Mouse (Mus musculus) brown adipose tissue, adult 24 weeks (tissue): ENCODE data around the gene Tbcd. TPM values are rescaled to one million over a fixed set of nuclear protein-coding genes. Genes with fewer than 3 reads are reported as not detected.

Experiments
- H3K27ac ChIP-seq: fragments of 200-500 bp; replicated peaks from 2 replicates; pipeline ENCODE4 v1.5.1; 2012; ENCODE audit warnings: low read depth, mild to moderate bottlenecking, low read length
- H3K4me1 ChIP-seq: fragments of 200-500 bp; 2 replicates; pipeline ENCODE4 v1.6.1; 2012; ENCODE audit warnings: low read length, mixed read lengths; ENCODE audit not compliant: control insufficient read depth, insufficient read depth, insufficient read length
- H3K4me3 ChIP-seq: fragments of 200-500 bp; 2 replicates; pipeline ENCODE4 v1.5.1; 2012; ENCODE audit warnings: low read depth, mild to moderate bottlenecking, low read length, moderate library complexity; ENCODE audit not compliant: insufficient read depth
- polyA plus RNA-seq: library from polyadenylated mRNA; stranded (reverse); fragments of >200 nt; gene quantifications from 2 replicates; pipeline ENCODE4 v1.2.4, GENCODE M21; 2012; ENCODE audit not compliant: missing spikeins, insufficient read depth, insufficient read length

The Tbcd gene
- polyA plus RNA-seq, 1 experiment, result 15.3 TPM

DNA sequence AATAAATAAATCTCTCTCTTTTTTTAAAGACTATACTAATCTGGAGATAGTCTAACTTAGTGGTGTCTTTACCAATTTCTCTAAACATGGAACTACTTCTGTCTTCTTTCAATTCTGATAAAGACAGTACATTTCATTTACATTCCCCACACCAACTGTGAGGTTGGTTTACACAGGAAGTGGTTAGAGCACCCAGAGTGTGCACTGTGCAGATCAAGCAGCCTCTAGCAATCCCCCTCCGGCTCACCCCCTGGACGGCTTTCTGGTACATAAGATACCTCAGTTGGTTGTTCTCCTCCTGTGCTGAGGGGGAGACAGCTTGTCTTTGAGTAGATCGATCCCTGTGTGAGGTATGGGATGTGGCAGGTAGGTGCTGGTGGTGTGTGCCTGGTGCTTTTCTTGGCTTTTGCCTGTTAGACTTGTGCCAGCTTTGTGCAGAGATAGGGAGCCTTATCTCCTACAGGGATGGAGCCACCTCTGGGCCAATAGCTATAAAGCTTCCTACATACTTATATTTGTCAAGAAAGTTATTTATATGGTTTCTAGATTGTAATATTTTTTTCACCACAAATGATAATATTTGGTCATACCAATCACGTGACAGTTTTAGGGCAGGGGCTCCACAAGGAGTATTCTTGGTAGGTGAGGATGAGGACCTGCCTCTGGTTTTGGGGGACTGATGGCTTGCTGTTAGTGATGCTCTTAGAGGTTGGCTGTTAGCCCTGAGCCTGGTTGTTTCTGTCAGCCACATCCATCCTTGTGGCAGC, 108.0 kb downstream of the Tbcd start:
- Histone ChIP-seq H3K4me3 (no peak overlapping the region), H3K27ac (no peak overlapping the region), H3K4me1 (no peaks in the 10 kb centered on the region)

DNA sequence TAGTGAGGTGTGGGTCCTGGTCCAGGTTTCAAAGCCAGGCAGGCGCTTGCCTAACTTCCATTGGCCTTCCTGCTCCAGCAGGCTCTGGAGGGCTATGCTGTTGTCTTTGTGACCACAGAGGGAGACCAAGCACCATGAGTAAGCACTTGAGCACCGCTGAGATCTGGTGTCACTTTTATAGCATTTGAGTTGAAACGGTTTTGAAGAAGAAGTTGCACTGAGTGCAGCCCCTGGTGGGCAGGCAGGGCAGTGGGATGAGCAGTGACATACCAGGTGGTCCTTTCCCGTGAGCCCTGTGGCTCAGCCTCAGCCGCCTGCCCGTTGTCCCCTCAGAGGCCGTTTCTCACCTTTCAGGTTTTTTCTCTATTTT, 108.5 kb downstream of the Tbcd start:
- no peaks in the 10 kb centered on the region for H3K4me1 ChIP-seq
- H3K27ac ChIP-seq, result no peak overlapping the region
- H3K4me3 ChIP-seq, result no peak overlapping the region

DNA sequence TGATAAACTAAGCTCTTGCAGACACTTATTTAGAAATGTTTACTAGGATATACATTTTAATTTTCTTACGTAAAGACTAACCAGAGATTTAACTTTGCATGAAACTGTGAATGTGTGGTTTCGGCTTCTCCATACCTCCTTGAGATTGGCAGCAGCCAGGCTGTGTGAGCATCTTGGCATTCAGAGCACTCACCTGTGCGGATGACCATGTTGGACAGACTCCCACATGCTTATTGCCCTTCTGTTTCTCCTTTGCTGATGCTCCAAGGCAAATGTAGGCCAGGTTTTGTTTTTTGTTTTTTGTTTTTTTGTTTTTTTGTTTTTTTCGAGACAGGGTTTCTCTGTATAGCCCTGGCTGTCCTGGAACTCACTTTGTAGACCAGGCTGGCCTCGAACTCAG, 111.6 kb downstream of the Tbcd start:
- Histone ChIP-seq H3K4me3 (no peak overlapping the region), H3K27ac (no peak overlapping the region), H3K4me1 (no peaks in the 10 kb centered on the region)

DNA sequence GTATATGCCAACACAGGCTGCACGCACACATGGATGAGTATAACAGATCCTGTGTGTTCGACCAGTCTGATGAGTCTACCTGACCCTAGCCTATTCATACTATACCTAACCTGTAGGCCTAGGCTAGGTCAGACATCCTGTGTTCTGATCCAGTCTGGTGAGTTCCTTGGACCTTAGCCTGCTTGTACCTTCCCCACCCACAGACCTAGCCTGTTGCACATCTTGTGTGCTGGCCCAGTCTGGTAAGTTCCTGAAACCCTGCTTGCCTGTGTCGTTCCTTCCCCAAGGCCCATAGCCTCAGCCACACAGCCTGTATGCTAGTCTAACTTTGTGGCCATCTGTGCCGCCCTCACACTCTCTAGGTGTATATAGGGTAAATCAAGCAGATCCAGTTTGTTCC, 112.5 kb downstream of the Tbcd start:
- Histone ChIP-seq H3K27ac (no peak overlapping the region), H3K4me3 (no peak overlapping the region), H3K4me1 (no peaks in the 10 kb centered on the region)

DNA sequence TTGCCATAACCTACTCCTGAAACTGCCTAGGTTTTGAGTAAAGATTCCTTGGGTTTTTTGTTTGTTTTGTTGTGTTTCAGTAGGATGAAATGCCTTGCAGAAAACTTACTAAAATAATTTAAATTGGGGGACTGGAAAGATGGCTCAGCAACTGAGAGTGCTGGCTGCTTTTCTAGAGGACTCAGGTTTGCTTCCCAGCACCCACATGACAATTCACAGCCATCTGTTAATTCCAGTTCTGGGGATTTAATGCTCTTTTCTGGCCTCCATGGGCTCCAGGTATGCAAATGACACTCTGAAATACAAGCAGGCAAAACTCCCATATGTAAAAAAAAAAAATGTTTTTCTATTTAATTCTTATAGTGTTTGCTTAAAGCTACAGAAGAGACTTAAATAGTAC, 130.1 kb downstream of the Tbcd start:
- no peaks in the 10 kb centered on the region for H3K4me1 ChIP-seq
- no peak overlapping the region for H3K27ac ChIP-seq
- no peak overlapping the region for H3K4me3 ChIP-seq

DNA sequence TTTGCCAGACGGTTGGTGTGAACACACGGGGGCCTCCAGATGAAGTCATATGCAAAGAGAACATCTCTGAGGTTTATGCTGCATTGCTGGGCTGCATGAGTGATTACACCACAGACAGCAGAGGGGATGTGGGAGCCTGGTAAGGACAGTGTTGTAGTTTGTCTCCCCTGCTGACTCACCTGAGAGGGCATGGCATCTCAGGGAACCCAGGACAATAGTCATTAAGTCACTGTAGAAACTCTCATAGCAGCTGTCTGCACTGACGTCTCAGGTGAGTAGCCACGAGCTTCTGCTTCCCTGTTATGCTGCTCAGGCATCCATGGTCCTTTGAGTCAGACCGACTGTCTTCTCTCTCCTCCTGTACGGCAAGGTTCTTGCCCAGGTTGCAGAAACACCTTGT, 145.5 kb downstream of the Tbcd start:
- Histone ChIP-seq H3K4me3 (no peak overlapping the region), H3K27ac (no peak overlapping the region), H3K4me1 (no peaks in the 10 kb centered on the region)

DNA sequence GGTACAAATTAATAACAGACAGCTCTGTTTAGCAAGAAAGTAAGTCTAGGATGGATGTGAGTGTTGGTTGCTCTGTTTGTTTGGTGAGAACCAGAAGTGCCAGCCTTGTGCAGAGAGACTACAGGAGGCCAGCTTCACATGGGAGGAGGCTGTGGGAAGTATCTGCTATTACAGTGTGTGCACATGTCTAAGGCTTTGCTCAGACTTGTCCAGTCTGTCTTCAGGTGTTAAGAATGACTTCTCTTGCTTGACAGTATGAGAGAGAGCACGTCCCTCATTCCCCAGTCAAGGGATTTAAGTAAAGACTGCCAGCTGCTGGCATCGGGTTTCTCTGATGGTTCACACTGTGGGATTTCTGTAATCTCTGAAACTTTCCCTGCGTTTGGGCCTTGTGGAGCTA, 149.7 kb downstream of the Tbcd start:
- Histone ChIP-seq H3K27ac (no peak overlapping the region), H3K4me1 (no peaks in the 10 kb centered on the region), H3K4me3 (no peak overlapping the region)

DNA sequence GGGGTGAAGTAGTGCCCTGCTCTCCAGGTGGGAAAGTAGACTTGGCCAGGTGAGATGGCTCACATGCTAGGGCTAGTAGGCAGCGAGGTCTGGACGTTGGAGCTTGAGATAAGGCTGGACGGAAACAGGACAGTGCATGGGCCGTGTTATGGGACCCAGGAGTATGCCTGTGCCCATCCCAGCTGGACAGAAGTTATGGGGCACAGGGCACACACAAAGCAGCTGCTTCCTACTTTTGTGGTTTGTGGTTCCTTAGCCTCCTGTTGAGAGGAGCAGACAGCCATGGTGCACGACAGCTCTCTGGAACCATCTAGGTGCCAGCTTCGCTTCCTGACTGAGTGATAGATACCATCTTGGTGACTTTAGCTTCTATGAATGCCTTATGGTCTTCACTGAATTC, 153.9 kb downstream of the Tbcd start:
- no peak overlapping the region for H3K4me3 ChIP-seq
- no peak overlapping the region for H3K27ac ChIP-seq
- no peaks in the 10 kb centered on the region for H3K4me1 ChIP-seq

DNA sequence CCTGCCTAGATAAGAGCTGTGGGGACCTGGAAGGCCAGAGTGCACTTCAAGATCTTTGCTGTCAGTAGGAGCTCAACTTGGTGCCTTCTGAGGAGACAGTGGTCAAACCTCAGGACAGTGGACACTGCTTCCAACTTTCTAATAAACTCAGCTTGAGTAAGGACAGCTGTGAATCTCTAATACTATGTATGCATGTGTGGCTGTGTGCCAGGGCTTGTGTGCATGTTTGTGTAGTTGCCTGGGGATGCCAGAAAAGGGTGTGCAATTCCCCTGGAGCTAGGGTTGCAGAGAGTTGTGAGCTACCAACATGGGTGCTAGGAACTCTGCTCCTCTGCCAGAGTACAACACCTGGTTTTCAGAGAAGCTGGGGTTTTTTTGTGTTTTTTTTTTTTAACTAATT, 159.2 kb downstream of the Tbcd start:
- Histone ChIP-seq H3K4me1 (no peaks in the 10 kb centered on the region), H3K4me3 (no peak overlapping the region), H3K27ac (no peak overlapping the region)

DNA sequence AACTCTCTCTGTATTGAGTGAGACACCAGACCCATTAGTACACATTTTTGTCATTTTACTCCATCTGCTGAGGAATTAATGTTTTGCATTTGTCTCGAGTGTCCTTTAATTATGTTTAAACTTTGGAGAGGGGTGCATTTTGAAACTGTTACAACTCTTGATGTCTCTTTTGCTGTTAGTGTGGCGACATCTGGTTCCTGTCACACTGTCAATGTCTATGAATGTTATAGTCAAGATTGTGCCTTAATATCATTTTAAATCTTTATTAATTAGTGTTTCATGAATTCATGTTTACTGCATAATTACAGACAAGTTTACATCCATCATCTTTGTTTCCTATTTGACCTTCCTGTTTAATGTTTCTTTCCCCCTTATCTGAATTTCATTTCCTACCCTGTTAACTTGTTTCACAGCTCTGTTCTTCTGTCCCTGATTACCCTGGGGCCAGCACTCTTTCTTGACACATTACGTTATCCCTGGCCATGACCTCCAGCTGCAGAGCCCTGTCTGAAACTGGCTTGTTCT, 164.3 kb downstream of the Tbcd start:
- Histone ChIP-seq H3K27ac (no peak overlapping the region), H3K4me3 (no peak overlapping the region), H3K4me1 (no peaks in the 10 kb centered on the region)

DNA sequence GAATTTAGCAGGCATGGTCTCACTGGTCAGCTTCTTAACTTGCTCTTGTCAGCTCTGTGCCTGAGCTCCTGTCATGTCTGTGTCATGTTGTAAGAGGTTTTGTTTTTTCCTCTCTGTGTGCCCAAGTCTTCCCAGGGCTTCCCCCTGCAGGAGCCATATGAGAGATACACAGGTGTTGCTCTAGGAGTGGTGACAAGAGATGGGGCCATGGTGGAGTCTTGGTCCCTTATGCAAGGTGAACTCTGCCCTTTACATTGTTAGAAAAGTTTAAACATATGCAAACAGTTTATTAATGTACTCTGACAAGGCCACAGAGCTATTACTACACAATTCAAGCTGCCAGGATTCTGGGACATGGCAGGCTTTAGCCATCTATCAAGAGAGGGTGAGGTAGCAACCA, 164.8 kb downstream of the Tbcd start:
- Histone ChIP-seq H3K4me3 (no peak overlapping the region), H3K27ac (no peak overlapping the region), H3K4me1 (no peaks in the 10 kb centered on the region)

DNA sequence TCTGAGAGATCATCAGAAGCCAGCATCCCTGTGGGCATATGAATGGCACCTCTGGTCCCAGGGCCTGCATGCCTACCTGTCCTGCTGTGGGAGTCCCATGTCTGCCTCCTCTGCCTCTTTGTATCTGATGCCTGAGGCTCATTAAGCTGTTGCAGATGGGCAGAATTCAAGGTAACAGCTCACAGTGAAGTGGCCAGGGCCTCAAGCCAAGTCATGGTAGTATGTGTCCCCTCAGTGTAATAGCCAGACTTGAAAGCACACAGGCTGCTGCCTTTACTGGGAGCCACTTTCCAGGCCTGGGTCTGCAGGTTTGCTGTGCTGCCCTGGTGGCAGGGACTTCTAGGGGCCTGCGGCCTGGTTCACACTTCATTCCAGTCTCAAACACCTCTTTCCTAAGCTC, 165.6 kb downstream of the Tbcd start:
- Histone ChIP-seq H3K4me1 (no peaks in the 10 kb centered on the region), H3K4me3 (no peak overlapping the region), H3K27ac (no peak overlapping the region)

DNA sequence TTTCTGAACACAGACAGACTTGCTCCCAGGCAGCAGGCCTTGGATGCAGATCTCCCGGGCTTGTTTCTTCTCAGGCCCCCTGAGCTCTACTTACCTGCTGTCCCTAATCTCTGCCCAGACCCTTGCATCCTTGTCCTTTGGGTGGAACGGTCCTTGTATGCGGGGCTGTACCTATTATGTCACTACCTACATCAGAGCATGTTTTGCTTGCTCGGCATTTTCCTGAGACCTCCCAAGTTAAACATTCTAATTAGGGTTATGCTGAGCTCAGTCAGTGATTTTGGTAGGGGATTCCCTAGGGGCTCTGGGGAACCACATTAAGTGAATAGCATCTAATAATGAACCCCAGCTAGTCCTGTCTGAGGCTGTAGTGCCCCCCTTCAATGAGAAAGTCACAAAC, 173.3 kb downstream of the Tbcd start:
- no peak overlapping the region for H3K4me3 ChIP-seq
- H3K4me1 ChIP-seq, result no peaks in the 10 kb centered on the region
- H3K27ac ChIP-seq, result no peak overlapping the region

DNA sequence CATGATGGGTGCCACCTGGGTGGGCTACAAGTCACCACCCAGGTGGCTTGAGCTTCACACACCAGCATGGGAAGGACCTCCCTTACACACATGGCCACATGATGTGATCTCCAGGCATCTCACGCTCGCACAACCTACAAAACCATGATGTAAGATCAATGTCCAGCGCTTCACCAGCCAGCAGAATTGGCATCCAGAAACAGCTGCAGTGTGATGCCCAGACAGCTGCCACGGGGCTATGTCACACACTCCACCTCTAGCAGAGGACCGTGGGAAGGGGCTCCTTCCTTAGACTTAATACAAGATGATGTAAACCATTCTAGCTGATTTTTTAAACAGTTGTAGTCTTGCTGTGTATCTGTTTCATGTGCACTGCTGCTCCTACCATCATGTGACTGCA, 175.8 kb downstream of the Tbcd start:
- Histone ChIP-seq H3K27ac (no peak overlapping the region), H3K4me1 (no peaks in the 10 kb centered on the region), H3K4me3 (no peak overlapping the region)

DNA sequence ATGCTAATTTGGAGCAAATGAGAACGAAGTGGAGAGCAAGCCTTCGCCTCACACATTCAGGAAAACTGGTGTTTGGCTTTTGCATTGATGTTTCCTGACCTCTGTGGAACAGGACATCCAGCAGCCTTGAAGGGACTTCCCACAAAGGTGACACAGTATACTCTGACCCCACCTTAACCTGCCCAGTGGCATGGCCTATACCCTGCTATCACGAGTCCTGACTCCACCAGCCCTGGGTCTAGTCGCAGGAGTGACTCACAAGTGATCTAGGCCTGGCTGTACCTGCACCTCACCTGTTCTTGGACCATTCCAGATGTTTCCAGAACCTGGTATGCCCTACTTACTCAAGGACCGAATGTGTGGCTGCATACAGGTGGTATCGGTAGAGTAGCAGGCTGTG, 177.8 kb downstream of the Tbcd start:
- H3K4me3 ChIP-seq, result no peak overlapping the region
- H3K4me1 ChIP-seq, result no peaks in the 10 kb centered on the region
- no peak overlapping the region for H3K27ac ChIP-seq

DNA sequence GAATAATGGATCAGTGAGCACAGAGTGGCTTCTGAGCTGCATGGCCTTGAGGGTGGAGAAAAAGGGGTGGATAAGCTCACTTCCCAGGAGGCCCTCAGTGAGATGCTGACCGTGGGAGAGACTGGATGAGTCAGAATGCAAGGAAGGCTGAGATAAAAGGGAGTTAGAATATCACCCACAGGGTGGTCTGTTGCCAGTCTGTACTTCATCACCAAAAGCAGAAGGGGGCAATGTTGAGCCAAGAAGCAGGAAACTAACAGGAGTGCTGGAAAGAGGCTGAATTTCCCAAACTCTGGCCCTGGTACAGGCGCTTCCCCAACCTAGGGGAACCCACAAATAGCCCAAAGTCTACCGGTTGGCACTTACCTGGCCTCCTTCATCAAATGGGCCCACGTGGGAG, 178.7 kb downstream of the Tbcd start:
- Histone ChIP-seq H3K4me1 (no peaks in the 10 kb centered on the region), H3K4me3 (no peak overlapping the region), H3K27ac (no peak overlapping the region)
